Mouse (Mus musculus): Measurements from ENCODE around the gene Gm8180. TPM values are rescaled to one million over a fixed set of nuclear protein-coding genes. Genes with fewer than 3 reads are reported as not detected.

Gm8180 gene
- not detected for total RNA-seq (2023)

DNA sequence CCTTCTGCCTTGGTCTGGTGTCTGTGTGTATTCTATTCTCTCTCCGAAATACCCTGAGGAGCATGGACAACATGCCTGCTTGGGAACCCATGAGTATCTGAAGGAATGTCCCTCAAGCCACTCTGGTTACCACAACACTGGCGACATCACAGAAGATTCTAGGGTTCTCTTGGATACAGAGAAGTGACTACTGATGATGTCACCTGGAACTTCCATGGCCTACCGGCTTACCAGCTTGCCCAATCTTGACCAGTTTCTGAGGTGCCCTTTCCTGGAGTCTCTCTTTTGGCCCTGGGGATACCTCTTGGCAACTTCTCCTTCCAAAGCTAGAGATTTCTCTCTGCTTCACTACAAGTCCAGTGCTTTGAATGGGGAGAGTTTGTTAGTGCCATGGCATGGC lies at the start of gene Gm8180:
Gm8180 (minus strand) TSS at position 101 of the 400 bp plus-strand sequence.

DNA sequence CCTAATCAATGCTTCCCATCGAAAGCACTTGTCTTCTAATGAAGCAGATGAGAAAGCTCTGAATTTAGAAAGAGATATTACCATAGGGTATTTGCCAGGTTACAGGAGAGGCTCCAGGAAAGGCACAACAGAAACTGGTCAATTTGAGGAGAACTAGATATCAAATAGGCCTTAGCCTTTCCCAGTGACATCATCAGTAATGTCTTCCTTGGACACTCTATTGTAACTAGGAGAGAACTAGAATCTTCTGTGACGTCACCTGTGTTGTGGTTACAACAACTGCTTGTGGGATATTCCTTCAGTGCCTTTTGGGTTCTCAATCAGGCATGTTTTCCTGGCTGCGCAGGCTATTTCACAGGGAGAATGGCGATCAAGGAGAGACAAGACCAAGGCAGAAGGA lies 37.0 kb downstream of the Gm8180 start, which contains the start of gene Gm6526:
Gm6526 (plus strand) TSS at position 301 of the 400 bp plus-strand sequence.

Other genes with a start within 250 kb of the Gm8180 start
- not detected for gene Gm5799, start 241.2 kb downstream of the Gm8180 start, total RNA-seq (2023)
- gene Gm17654, start 205.6 kb downstream of the Gm8180 start, total RNA-seq (2023): not detected
- gene Gm10375, start 176.7 kb downstream of the Gm8180 start, total RNA-seq (2023): not detected
- gene Gm8165, start 107.5 kb downstream of the Gm8180 start, total RNA-seq (2023): not detected
- 1 to 10 TPM in 1 of 2 experiments, under 1 TPM in 1; 0.59 to 1.1 TPM for gene Gm7324, start 86.9 kb downstream of the Gm8180 start, total RNA-seq (2023)
- gene Gm16506, start 57.3 kb downstream of the Gm8180 start, total RNA-seq (2023): not detected
- gene Gm6526, start 36.9 kb downstream of the Gm8180 start, total RNA-seq (2023): not detected
- gene Ear1, start 90.8 kb upstream of the Gm8180 start, total RNA-seq (2023): not detected
- gene Ear10, start 138.8 kb upstream of the Gm8180 start, total RNA-seq (2023): not detected
- not detected for gene Gm8113, start 140.6 kb upstream of the Gm8180 start, total RNA-seq (2023)
- not detected for gene Ang5, start 172.3 kb upstream of the Gm8180 start, total RNA-seq (2023)
- not detected for gene Ang6, start 217.5 kb upstream of the Gm8180 start, total RNA-seq (2023)

Measured in T-cell, adult 66 days (primary cell).